Mouse (Mus musculus) gastrocnemius, adult 2 months (tissue): ENCODE measurements around the gene Dctn3. TPM values are rescaled to one million over a fixed set of nuclear protein-coding genes. Genes with fewer than 3 reads are reported as not detected.
A peak's percentile ranks its signal among the peaks of the same experiment; 100 is the strongest.
"Not testable (repeated sequence)": the region's sequence is repeated elsewhere in the genome, so short reads cannot be mapped to it uniquely, and the experiment has no call there.

Experiments used
- DNase-seq: peaks from one replicate; pipeline ENCODE4 v3.0.0; 2022
- H3K27ac ChIP-seq: fragments of 200-600 bp; 2 replicates; pipeline ENCODE4 v1.8.1; 2022; ENCODE audit warnings: mild to moderate bottlenecking
- H3K4me3 ChIP-seq: fragments of 200-600 bp; 2 replicates; pipeline ENCODE4 v1.8.1; 2022; ENCODE audit warnings: mild to moderate bottlenecking, moderate library complexity
- CTCF ChIP-seq: fragments of 200-600 bp; IDR thresholded peaks from 2 replicates; pipeline ENCODE4 v1.8.1; 2022; ENCODE audit warnings: antibody characterized with exemption, mild to moderate bottlenecking, moderate library complexity
- intact Hi-C: fragments of 180-260 bp; cut with DNase I; formaldehyde crosslinking; loops from one replicate; pipeline ENCODE4 v1.15.1; 2025
- total RNA-seq, 2 experiments: library from RNA; stranded (reverse); gene quantifications; 2 replicates each; pipeline ENCODE4 v1.2.3; 2021

Dctn3 gene
- total RNA-seq, 2 experiments from 2014 or later, result 40.6 to 42.4 TPM

- peak; percentile 80 for DNase-seq
- H3K4me3 ChIP-seq, result peak overlapping the region; percentile 50
- 0 out of 2 replicates have a peak overlapping the region, but pooled peaks have one; percentile 2 for H3K27ac ChIP-seq
- intact Hi-C loops, result loop anchor here (2.0 to 5.0 kb wide), 2 partner anchors 185 to 238 kb away; no protein-coding TSS in a partner anchor
- peak; percentile 78 for TF ChIP-seq CTCF
Observed at GRCm38 (mm10) chr4:41707011-41707535, 15.9 kb downstream of the Dctn3 start.

DNA sequence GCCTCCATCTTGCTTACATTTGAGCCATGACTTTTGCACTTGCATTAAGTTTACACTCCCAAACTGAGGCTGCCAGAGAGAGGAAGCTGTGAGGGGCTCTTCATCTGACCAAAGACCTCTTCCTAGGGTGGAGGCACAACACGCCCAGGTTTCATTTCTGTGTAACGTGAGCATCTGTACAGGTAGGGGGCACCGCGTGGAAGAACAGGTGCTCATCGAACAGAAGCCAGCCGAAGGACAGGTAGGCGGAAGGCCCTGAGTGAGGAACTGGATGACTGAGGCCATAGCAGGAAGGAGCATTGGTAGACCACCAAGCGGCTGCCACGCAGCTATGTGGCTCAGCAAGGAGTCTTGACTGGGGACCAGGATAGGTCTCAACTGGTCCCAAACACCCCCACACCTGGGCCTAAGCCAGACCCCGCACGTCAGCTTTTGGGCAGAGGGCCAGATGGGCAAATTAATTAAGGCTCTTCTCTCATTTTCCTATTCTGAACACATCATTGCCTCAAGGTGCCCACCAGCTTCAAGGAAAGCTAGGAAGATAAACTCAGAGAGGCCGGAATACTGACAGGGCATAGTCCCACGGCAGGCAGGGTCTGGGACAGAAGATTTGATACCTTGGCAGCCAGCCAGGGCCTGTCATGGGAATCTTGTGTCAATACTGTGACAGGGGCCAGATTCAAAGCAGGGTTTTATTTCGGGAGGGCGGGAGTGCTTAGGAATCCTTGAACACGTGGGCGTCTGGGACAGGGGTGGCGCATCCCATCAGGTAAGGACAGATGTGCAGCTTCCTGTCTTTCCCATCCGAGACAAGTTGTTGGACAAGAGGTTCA is 16.8 kb downstream of the Dctn3 start:
- Histone ChIP-seq H3K4me3 (no peak overlapping the region), H3K27ac (0 out of 2 replicates have a peak overlapping the region, but pooled peaks have one; percentile 2)
- no peak for TF ChIP-seq CTCF
- peak; percentile 69 for DNase-seq
- intact Hi-C loops, result loop anchor here (2.0 to 5.0 kb wide), 2 partner anchors 184 to 237 kb away; no protein-coding TSS in a partner anchor

DNA sequence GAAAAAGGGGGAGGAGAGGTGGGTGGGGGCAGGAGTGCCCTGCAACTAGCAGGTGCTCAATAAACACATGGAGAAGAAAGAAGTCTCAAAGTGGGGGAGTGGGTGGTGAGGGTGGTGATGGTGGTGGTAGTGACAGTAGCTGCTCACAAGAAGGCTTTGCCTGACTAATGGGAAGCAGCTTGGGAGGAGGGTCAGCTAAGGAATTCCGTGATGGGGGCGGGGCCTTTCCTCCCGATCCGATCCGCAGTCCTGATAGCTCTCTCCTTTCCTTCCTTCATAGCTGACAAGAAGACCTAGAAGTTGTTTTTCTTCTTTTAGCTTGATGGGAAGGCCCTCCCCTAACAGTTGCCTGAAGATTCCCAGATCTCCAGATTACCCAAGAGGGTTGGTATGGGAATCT is 18.3 kb downstream of the Dctn3 start:
- TF ChIP-seq CTCF, result no peak
- Histone ChIP-seq H3K4me3 (no peak overlapping the region), H3K27ac (no peak overlapping the region)
- no peak for DNase-seq
- intact Hi-C loops, result loop anchor here (5.0 kb wide), 1 partner anchor 182 kb away; no protein-coding TSS in a partner anchor

- intact Hi-C loops, H3K27ac ChIP-seq, DNase-seq, H3K4me3 ChIP-seq: not testable (repeated sequence)
Observed at GRCm38 (mm10) chr4:41702226-41702625, 20.7 kb downstream of the Dctn3 start.

GRCm38 (mm10) chr4:41700224-41700623 is 22.7 kb downstream of the Dctn3 start:
- DNase-seq, result peak; percentile 74
- H3K4me3 ChIP-seq, intact Hi-C loops, H3K27ac ChIP-seq: not testable (repeated sequence)

GRCm38 (mm10) chr4:41699783-41700182 is 23.2 kb downstream of the Dctn3 start, which contains the start of gene Il11ra1:
Gene Il11ra1, plus strand, starts transcription at chr4:41699989.
- H3K4me3 ChIP-seq, intact Hi-C loops: not testable (repeated sequence)
- peak within 1 kb of the TSS; percentile 84 for H3K27ac ChIP-seq
- DNase-seq, result peak; percentile 58

DNA sequence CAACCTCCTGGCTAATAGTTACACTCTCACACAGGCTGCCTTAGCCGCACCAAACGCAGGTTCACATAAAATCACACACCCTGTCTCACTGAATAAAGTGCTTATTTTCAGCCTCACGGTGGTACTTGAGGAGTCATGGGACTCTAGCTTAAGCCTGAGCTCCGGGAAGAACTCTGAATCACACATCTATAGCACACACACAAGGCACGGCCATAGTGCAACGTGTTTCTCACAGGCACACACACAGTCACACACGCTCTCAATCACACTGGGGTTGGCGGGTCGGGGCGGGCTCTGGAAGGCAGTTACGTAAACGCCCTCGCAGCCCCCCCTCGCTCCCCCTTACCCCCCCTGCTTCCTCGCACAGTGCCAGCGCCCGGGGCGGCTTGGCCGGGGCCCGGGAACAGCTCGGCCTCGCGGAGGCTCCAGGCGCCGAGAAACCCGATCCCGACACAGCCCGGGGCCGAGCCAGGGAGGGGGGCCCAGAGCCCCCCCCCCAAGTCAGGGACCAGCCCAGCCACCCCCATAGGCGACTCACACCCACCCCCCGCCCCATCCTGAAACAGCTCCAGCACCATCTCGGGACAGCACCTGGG is 24.5 kb downstream of the Dctn3 start:
- H3K4me3 ChIP-seq, intact Hi-C loops: not testable (repeated sequence)
- H3K27ac ChIP-seq, result peak overlapping the region; percentile 73
- peak; percentile 92 for DNase-seq

GRCm38 (mm10) chr4:41696930-41697841 is 25.8 kb downstream of the Dctn3 start, which contains the start of gene Cntfr:
Gene Cntfr, minus strand, starts transcription at chr4:41697089.
- peak; percentile 68 for TF ChIP-seq CTCF
- H3K4me3 ChIP-seq, result peak within 1 kb of the TSS; percentile 59
- intact Hi-C loops, result not testable (repeated sequence)
- DNase-seq, result peak; percentile 89
- peak within 1 kb of the TSS; percentile 70 for H3K27ac ChIP-seq

DNA sequence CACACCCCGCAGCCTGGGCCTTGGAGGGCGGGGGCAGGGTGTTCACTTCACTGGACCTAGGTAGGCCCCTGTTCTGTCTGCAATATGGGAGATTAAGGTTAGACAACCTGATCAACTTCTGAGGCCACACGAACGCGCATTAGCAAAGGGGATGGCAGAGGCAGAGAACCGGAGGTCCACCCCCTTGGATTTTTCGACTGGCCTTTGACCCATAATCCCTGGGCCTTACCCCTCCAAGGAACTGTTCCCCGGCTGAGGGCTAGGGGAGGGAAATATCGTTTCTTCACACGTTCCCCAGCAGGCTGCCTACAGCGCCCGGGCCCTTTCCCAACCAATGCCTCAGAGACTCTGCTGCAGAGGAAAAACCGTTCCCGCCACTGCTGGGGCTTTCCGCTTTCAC is 26.5 kb downstream of the Dctn3 start:
- intact Hi-C loops, DNase-seq, H3K27ac ChIP-seq: not testable (repeated sequence)
- peak overlapping the region; percentile 41 for H3K4me3 ChIP-seq

GRCm38 (mm10) chr4:41695800-41696199 is 27.2 kb downstream of the Dctn3 start:
- H3K4me3 ChIP-seq, result peak overlapping the region; percentile 59
- H3K27ac ChIP-seq, result peak overlapping the region; percentile 51; the same call in 1 of the 2 replicates
- DNase-seq, intact Hi-C loops: not testable (repeated sequence)

DNA sequence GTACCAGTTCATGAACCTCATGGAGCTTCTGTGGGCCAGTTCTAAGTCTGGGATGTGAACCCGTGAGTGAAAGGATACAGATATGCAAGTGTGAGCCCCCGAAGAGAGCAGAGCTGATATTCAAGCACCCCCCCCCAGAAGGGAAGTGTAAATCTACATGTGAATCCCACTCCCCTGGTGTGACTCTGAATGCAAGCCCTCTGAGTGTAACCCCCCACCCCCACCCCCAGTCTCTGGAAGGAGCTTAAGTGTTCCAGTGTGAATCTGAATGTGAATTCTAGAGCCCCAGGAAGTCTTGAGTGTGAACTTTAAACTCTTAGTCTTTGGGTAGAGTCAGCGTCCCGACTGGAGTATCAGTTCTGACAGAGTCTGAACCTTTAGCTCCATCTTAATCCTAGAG is 29.5 kb downstream of the Dctn3 start:
- intact Hi-C loops, DNase-seq, H3K27ac ChIP-seq: not testable (repeated sequence)
- peak overlapping the region; percentile 13; the same call in 1 of the 2 replicates for H3K4me3 ChIP-seq

GRCm38 (mm10) chr4:41690014-41690413 is 33.0 kb downstream of the Dctn3 start:
- H3K4me3 ChIP-seq, intact Hi-C loops, H3K27ac ChIP-seq, DNase-seq: not testable (repeated sequence)

GRCm38 (mm10) chr4:41688562-41688961 is 34.4 kb downstream of the Dctn3 start:
- DNase-seq, H3K4me3 ChIP-seq, intact Hi-C loops, H3K27ac ChIP-seq: not testable (repeated sequence)

DNA sequence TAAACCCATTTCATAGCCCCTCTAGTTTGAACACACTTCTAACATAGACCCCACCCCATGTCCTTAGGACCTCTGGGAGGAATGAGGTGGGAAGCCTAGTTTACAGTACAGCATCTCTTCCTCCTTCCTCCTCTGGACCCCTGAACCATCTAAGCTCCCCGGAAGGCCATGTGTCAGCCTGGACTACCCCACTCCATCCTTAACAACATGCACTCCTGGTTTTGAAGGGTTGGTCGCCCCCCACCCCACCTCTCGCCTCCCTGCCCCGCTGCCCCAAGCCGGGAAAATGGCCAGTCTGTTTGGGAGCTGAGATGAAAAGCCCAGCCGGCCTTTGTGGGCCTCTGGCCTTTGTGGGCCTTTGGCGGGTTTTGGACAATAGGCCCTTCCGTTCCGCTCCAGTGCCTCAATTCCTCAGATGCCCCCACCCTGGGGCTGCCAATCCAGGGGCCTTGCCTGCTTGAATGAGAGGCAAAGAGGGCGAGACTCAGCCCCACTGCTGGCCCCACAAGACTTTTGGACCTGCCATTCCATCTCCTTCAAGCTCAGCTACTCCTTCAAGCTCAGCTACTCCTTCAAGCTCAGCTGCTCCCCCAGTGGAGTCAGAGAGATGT is 37.0 kb downstream of the Dctn3 start:
- not testable (repeated sequence) for DNase-seq

DNA sequence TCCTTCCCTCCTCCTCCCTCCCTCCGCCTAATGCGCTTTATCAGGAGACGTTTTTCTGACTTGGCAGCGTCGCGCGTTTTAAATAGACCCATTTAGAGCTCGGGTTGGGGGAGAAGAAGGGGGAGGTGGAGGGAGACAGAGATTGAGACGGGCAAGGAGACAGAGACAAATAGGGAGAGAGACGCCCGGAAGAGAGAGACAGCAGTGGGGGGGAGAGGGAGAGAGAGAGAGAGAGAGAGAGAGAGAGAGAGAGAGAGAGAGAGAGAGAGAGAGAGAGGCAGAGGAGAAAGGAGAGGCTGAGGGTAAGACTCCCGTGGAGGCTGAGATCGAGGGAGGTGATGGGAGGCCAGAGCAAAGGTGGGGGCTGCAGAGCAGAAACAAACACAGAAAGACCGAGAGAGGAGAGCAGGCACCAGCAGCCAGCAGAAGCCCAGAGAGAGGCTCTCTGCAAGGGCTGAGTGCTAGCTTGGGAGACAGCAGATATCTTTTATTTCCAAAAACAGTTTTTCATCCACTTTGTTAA is 38.0 kb downstream of the Dctn3 start:
- H3K4me3 ChIP-seq, H3K27ac ChIP-seq, DNase-seq, intact Hi-C loops: not testable (repeated sequence)

More for the DNA sequence above, 37.0 kb downstream of the Dctn3 start:
- H3K4me3 ChIP-seq, intact Hi-C loops, H3K27ac ChIP-seq: not testable (repeated sequence)
